Comparison of ENCODE assay signal across 20 mouse cellular contexts in genomic region chr5:45127971-45128370, GRCm38 (mm10).
DNase-seq lines count a peak whose midpoint lies in the region; TF ChIP-seq lines count a peak whose summit lies in the region.
"Had no signal": no experiment of that assay in that cellular context is flagged by ENCODE, and none has a peak within 500 bp of the region (broad histone marks: within the 10 kb centered on the region; RNA-seq: fewer than 3 reads in every experiment).

No protein-coding gene starts in this region.

- no peak for TF ChIP-seq POLR2A in MEL (IDR thresholded peaks at IDR 0.05; ENCODE audit: control insufficient read depth in 1 of 2, insufficient read depth in 1 of 2, low read depth in 1 of 2, low read length in 2 of 2, poor library complexity in 1 of 2)

- no peak overlapping the region for H3K4me3 ChIP-seq in MEL (ENCODE audit: control insufficient read depth in 1 of 2, insufficient read depth in 1 of 2, low read depth in 2 of 2, low read length in 2 of 2)
- H3K4me3 ChIP-seq: embryonic facial prominence, embryonic 13.5 days; forebrain, embryonic 10.5 days; heart, embryonic 12.5 days; intestine, embryonic 15.5 days; kidney, embryonic 15.5 days; limb, embryonic 12.5 days; megakaryocyte, embryonic 14.5 days; neural tube, embryonic 13.5 days had no signal

- no peak for TF ChIP-seq CTCF in MEL (IDR thresholded peaks at IDR 0.05 in 2 of 3, conservative IDR thresholded peaks at IDR 0.05 in 1 of 3; ENCODE audit: control insufficient read depth in 1 of 3, insufficient read depth in 1 of 3, low read depth in 2 of 3, low read length in 3 of 3, poor library complexity in 1 of 3, severe bottlenecking in 1 of 3)

- intact Hi-C loops in left cerebral cortex, postnatal 10 days (cut with DNase I): no loop called here

- H3K4me1 ChIP-seq in MEL (ENCODE audit: control insufficient read depth in 1 of 2, insufficient read depth in 2 of 2, low read length in 2 of 2): no peaks in the 10 kb centered on the region
- H3K4me1 ChIP-seq: embryonic facial prominence, embryonic 13.5 days; forebrain, embryonic 10.5 days; heart, embryonic 12.5 days; intestine, embryonic 15.5 days; kidney, embryonic 15.5 days; limb, embryonic 12.5 days; megakaryocyte, embryonic 14.5 days; neural tube, embryonic 13.5 days had no signal

- no peak for TF ChIP-seq EP300 in MEL (IDR thresholded peaks at IDR 0.05; ENCODE audit: low read depth in 1 of 2, low read length in 2 of 2)

- no peak overlapping the region for H3K27ac ChIP-seq in MEL (ENCODE audit: control insufficient read depth, low read depth, low read length)
- H3K27ac ChIP-seq: embryonic facial prominence, embryonic 13.5 days; forebrain, embryonic 10.5 days; hindbrain, embryonic 14.5 days; intestine, embryonic 15.5 days; kidney, embryonic 15.5 days; limb, embryonic 12.5 days; liver, embryonic 14.5 days; neural tube, embryonic 13.5 days had no signal

- H3K9ac ChIP-seq in MEL (ENCODE audit: control insufficient read depth, low read depth, low read length, poor library complexity, severe bottlenecking): no peak overlapping the region
- H3K9ac ChIP-seq: embryonic facial prominence, embryonic 13.5 days; heart, embryonic 12.5 days; hindbrain, embryonic 14.5 days; intestine, embryonic 15.5 days; kidney, embryonic 15.5 days; limb, embryonic 12.5 days; liver, embryonic 14.5 days; neural tube, embryonic 13.5 days had no signal

- H3K79me2 ChIP-seq in MEL (ENCODE audit: control insufficient read depth, insufficient read depth, low read length, poor library complexity): no peaks in the 10 kb centered on the region

- no peaks in the 10 kb centered on the region for H3K27me3 ChIP-seq in MEL (ENCODE audit: control insufficient read depth in 1 of 2, insufficient read depth in 2 of 2, low read length in 2 of 2)
- H3K27me3 ChIP-seq: embryonic facial prominence, embryonic 13.5 days; heart, embryonic 12.5 days; intestine, embryonic 15.5 days; kidney, embryonic 15.5 days; limb, embryonic 12.5 days; megakaryocyte, embryonic 14.5 days; neural tube, embryonic 13.5 days had no signal

- H3K36me3 ChIP-seq in MEL (ENCODE audit: control insufficient read depth in 1 of 2, insufficient read depth in 2 of 2, low read length in 2 of 2): no peaks in the 10 kb centered on the region
- H3K36me3 ChIP-seq: embryonic facial prominence, embryonic 13.5 days; forebrain, embryonic 10.5 days; heart, embryonic 12.5 days; intestine, embryonic 15.5 days; kidney, embryonic 15.5 days; limb, embryonic 12.5 days; neural tube, embryonic 13.5 days had no signal

- peak; percentile 47 for DNase-seq in left cerebral cortex, adult 11 months (ENCODE audit: low spot score)
- DNase-seq in left cerebral cortex, postnatal 10 days (ENCODE audit: extremely low spot score in 1 of 2, low spot score in 2 of 2): no peak
- DNase-seq in MEL (ENCODE audit: low read depth, low spot score): peak; percentile 8
- peak; percentile 31 to 66 for DNase-seq in left cerebral cortex, adult 9 months (ENCODE audit: low spot score in 2 of 2)
- peak; percentile 46 to 55 for DNase-seq in right cerebral cortex, postnatal 36 days (ENCODE audit: low spot score in 2 of 2)
- no peak for DNase-seq in B cell, adult 2 months
- DNase-seq in cerebellum, postnatal 4 days (ENCODE audit: low spot score in 2 of 2): no peak
- DNase-seq: adrenal gland, postnatal 10 days; cerebellum, adult 18-20 months; lung, postnatal 14 days had no signal

- H3K9me3 ChIP-seq in MEL (replicated peaks; ENCODE audit: insufficient read depth, low read length): no peaks in the 10 kb centered on the region
- H3K9me3 ChIP-seq: embryonic facial prominence, embryonic 13.5 days; forebrain, embryonic 10.5 days; heart, embryonic 12.5 days; intestine, embryonic 15.5 days; kidney, embryonic 15.5 days; limb, embryonic 12.5 days; megakaryocyte, embryonic 14.5 days; neural tube, embryonic 13.5 days had no signal

- no peak for TF ChIP-seq RAD21 in MEL (IDR thresholded peaks at IDR 0.05; ENCODE audit: low read depth, low read length)

TF ChIP-seq in MEL, 35 proteins besides CTCF, POLR2A, EP300 and RAD21:
- TF ChIP-seq BHLHE40 (IDR thresholded peaks at IDR 0.05; ENCODE audit: borderline replicate concordance, low read depth, low read length) (no peak), MEF2A (IDR thresholded peaks at IDR 0.05; ENCODE audit: extremely low read depth, insufficient replicate concordance, low read depth, low read length, poor library complexity, severe bottlenecking) (no peak)
TF ChIP-seq in MEL: peak in this region for 0.

Comparison
In these comparisons a context has a peak if more than half of its experiments do, and no peak if none do; other contexts are left out.
1. DNase-seq: peak in left cerebral cortex, adult 11 months (single experiment), MEL (single experiment), left cerebral cortex, adult 9 months (2 of 2) and right cerebral cortex, postnatal 36 days (2 of 2); none in left cerebral cortex, postnatal 10 days (0 of 2), B cell, adult 2 months (0 of 2) and cerebellum, postnatal 4 days (0 of 2).